Mouse (Mus musculus): ENCODE data around the gene Fut7. TPM values are rescaled to one million over a fixed set of nuclear protein-coding genes. Genes with fewer than 3 reads are reported as not detected.
A peak's percentile ranks its signal among the peaks of the same experiment; 100 is the strongest.

Fut7 gene
- polyA plus RNA-seq, 1 experiment, result 0.08 TPM

- Histone ChIP-seq H3ac (ENCODE audit: control insufficient read depth, insufficient read length, low read depth) (no peak within 1 kb of the TSS), H3K79me3 (ENCODE audit: low read depth) (no peaks in the 10 kb centered on the region), H3K4me3 (ENCODE audit: insufficient read depth, poor library complexity, severe bottlenecking) (no peak within 1 kb of the TSS), H3K36me3 (ENCODE audit: control insufficient read depth, insufficient read depth) (no peaks in the 10 kb centered on the region), H3K79me2 (ENCODE audit: control insufficient read depth, insufficient read depth) (peaks cover 7% of the 10 kb centered on the region), H3K27me3 (ENCODE audit: control insufficient read depth, insufficient read depth, insufficient read length) (peaks cover 56% of the 10 kb centered on the region)
- no peak for TF ChIP-seq FOSL1 (IDR thresholded peaks at IDR 0.05; ENCODE audit: insufficient read depth, low read length, poor library complexity, severe bottlenecking)
- no peak for TF ChIP-seq USF1 (IDR thresholded peaks at IDR 0.05; ENCODE audit: low read depth)
- TF ChIP-seq CEBPB (IDR thresholded peaks at IDR 0.05; ENCODE audit: low read depth), result no peak
- no peak for TF ChIP-seq MAX (IDR thresholded peaks at IDR 0.05)
These were observed 24.0 kb upstream of the Fut7 start, which contains the start of gene Npdc1 for GRCm38 (mm10) chr2:25399051-25399450. TSS of gene Npdc1 (plus strand) at chr2:25399351.

GRCm38 (mm10) chr2:25400291-25400690, 22.8 kb upstream of the Fut7 start:
- Histone ChIP-seq H3K4me3 (ENCODE audit: insufficient read depth, poor library complexity, severe bottlenecking) (no peak overlapping the region), H3K79me2 (ENCODE audit: control insufficient read depth, insufficient read depth) (peaks cover 14% of the 10 kb centered on the region), H3K79me3 (ENCODE audit: low read depth) (no peaks in the 10 kb centered on the region), H3K27me3 (ENCODE audit: control insufficient read depth, insufficient read depth, insufficient read length) (peaks cover 49% of the 10 kb centered on the region), H3ac (ENCODE audit: control insufficient read depth, insufficient read length, low read depth) (no peak overlapping the region), H3K36me3 (ENCODE audit: control insufficient read depth, insufficient read depth) (no peaks in the 10 kb centered on the region)
- TF ChIP-seq USF1 (IDR thresholded peaks at IDR 0.05; ENCODE audit: low read depth) (no peak), MAX (IDR thresholded peaks at IDR 0.05) (no peak), FOSL1 (IDR thresholded peaks at IDR 0.05; ENCODE audit: insufficient read depth, low read length, poor library complexity, severe bottlenecking) (no peak), MYOD1 (IDR thresholded peaks at IDR 0.05; ENCODE audit: control insufficient read depth, insufficient read length, low read depth) (no peak), CEBPB (IDR thresholded peaks at IDR 0.05; ENCODE audit: low read depth) (no peak), MYOG (IDR thresholded peaks at IDR 0.05; ENCODE audit: control insufficient read depth, extremely low read depth, insufficient read length) (no peak)

- no peaks in the 10 kb centered on the region for H3K36me3 ChIP-seq (ENCODE audit: control insufficient read depth, insufficient read depth)
- TF ChIP-seq CEBPB (IDR thresholded peaks at IDR 0.05; ENCODE audit: low read depth), result no peak
- TF ChIP-seq CTCF (IDR thresholded peaks at IDR 0.05; ENCODE audit: control insufficient read depth, insufficient read depth, insufficient read length), result peak; percentile 71
- TF ChIP-seq MAX (IDR thresholded peaks at IDR 0.05), result no peak
- no peak for TF ChIP-seq MYOD1 (IDR thresholded peaks at IDR 0.05; ENCODE audit: control insufficient read depth, insufficient read length, low read depth)
- TF ChIP-seq MYOG (IDR thresholded peaks at IDR 0.05; ENCODE audit: control insufficient read depth, extremely low read depth, insufficient read length), result no peak
- no peak for TF ChIP-seq FOSL1 (IDR thresholded peaks at IDR 0.05; ENCODE audit: insufficient read depth, low read length, poor library complexity, severe bottlenecking)
- no peak for TF ChIP-seq USF1 (IDR thresholded peaks at IDR 0.05; ENCODE audit: low read depth)
- H3ac ChIP-seq (ENCODE audit: control insufficient read depth, insufficient read length, low read depth), result no peak overlapping the region
- no peaks in the 10 kb centered on the region for H3K79me3 ChIP-seq (ENCODE audit: low read depth)
- peaks cover 14% of the 10 kb centered on the region for H3K79me2 ChIP-seq (ENCODE audit: control insufficient read depth, insufficient read depth)
- H3K4me3 ChIP-seq (ENCODE audit: insufficient read depth, poor library complexity, severe bottlenecking), result no peak overlapping the region
- H3K27me3 ChIP-seq (ENCODE audit: control insufficient read depth, insufficient read depth, insufficient read length), result peaks cover 44% of the 10 kb centered on the region
These were observed 22.3 kb upstream of the Fut7 start for GRCm38 (mm10) chr2:25400764-25401163.

GRCm38 (mm10) chr2:25402377-25402971, 20.6 kb upstream of the Fut7 start:
- Histone ChIP-seq H3K4me3 (ENCODE audit: insufficient read depth, poor library complexity, severe bottlenecking) (peak overlapping the region; percentile 41), H3ac (ENCODE audit: control insufficient read depth, insufficient read length, low read depth) (no peak overlapping the region), H3K27me3 (ENCODE audit: control insufficient read depth, insufficient read depth, insufficient read length) (peaks cover 27% of the 10 kb centered on the region), H3K79me2 (ENCODE audit: control insufficient read depth, insufficient read depth) (peaks cover 14% of the 10 kb centered on the region), H3K79me3 (ENCODE audit: low read depth) (no peaks in the 10 kb centered on the region), H3K36me3 (ENCODE audit: control insufficient read depth, insufficient read depth) (no peaks in the 10 kb centered on the region)
- peak; percentile 42 for TF ChIP-seq MAX (IDR thresholded peaks at IDR 0.05)
- TF ChIP-seq FOSL1 (IDR thresholded peaks at IDR 0.05; ENCODE audit: insufficient read depth, low read length, poor library complexity, severe bottlenecking), result no peak
- TF ChIP-seq CTCF (IDR thresholded peaks at IDR 0.05; ENCODE audit: control insufficient read depth, insufficient read depth, insufficient read length), result peak; percentile 50
- no peak for TF ChIP-seq MYOG (IDR thresholded peaks at IDR 0.05; ENCODE audit: control insufficient read depth, extremely low read depth, insufficient read length)

DNA sequence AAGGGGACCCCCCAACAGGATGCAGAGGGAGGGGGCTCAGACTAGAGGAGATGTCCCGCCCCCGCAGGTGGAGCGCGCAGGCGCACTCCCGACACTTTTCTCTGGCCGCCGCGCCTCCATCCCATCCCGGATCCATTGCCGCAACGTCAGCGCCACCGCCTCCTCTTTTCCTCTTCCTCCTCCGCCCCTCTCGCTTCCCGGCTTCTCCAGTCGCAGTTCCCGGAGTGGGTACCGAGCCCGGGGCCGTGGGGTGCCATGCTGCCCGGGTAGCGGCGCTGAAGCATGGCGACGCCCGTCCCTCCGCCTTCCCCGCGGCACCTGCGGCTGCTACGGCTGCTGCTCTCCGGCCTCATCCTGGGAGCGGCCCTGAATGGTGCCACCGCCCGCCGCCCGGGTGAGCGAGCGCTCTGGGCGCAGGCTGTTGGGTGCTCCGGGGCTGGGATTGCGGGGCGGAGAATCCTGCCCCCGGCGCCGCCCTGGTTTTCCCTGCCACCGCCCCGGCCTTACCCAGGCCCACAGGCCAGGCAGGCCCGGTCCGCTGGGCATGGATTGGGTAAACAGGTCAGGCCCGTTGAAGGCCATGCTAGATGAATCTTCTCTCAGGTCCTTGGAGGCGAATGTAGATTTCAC, 20.0 kb upstream of the Fut7 start:
- Histone ChIP-seq H3K79me2 (ENCODE audit: control insufficient read depth, insufficient read depth) (peaks cover 14% of the 10 kb centered on the region), H3K79me3 (ENCODE audit: low read depth) (no peaks in the 10 kb centered on the region), H3K27me3 (ENCODE audit: control insufficient read depth, insufficient read depth, insufficient read length) (peaks cover 21% of the 10 kb centered on the region), H3ac (ENCODE audit: control insufficient read depth, insufficient read length, low read depth) (peak overlapping the region; percentile 57), H3K4me3 (ENCODE audit: insufficient read depth, poor library complexity, severe bottlenecking) (peak overlapping the region; percentile 41), H3K36me3 (ENCODE audit: control insufficient read depth, insufficient read depth) (no peaks in the 10 kb centered on the region)
- TF ChIP-seq USF1 (IDR thresholded peaks at IDR 0.05; ENCODE audit: low read depth) (no peak), CEBPB (IDR thresholded peaks at IDR 0.05; ENCODE audit: low read depth) (no peak), FOSL1 (IDR thresholded peaks at IDR 0.05; ENCODE audit: insufficient read depth, low read length, poor library complexity, severe bottlenecking) (no peak), MYOD1 (IDR thresholded peaks at IDR 0.05; ENCODE audit: control insufficient read depth, insufficient read length, low read depth) (no peak)

- TF ChIP-seq USF1 (IDR thresholded peaks at IDR 0.05; ENCODE audit: low read depth) (no peak), CTCF (IDR thresholded peaks at IDR 0.05; ENCODE audit: control insufficient read depth, insufficient read depth, insufficient read length) (no peak), FOSL1 (IDR thresholded peaks at IDR 0.05; ENCODE audit: insufficient read depth, low read length, poor library complexity, severe bottlenecking) (no peak)
- Histone ChIP-seq H3K79me2 (ENCODE audit: control insufficient read depth, insufficient read depth) (peaks cover 14% of the 10 kb centered on the region), H3ac (ENCODE audit: control insufficient read depth, insufficient read length, low read depth) (no peak overlapping the region), H3K79me3 (ENCODE audit: low read depth) (no peaks in the 10 kb centered on the region), H3K36me3 (ENCODE audit: control insufficient read depth, insufficient read depth) (no peaks in the 10 kb centered on the region), H3K27me3 (ENCODE audit: control insufficient read depth, insufficient read depth, insufficient read length) (peaks cover 13% of the 10 kb centered on the region), H3K4me3 (ENCODE audit: insufficient read depth, poor library complexity, severe bottlenecking) (no peak overlapping the region)
These were observed 19.1 kb upstream of the Fut7 start for GRCm38 (mm10) chr2:25403994-25404393.
